Mouse (Mus musculus): Measurements from ENCODE around the gene Asap3.

- TF ChIP-seq ZNF384 (IDR thresholded peaks at IDR 0.05; ENCODE audit: low read depth, low read length) (no peak), HCFC1 (IDR thresholded peaks at IDR 0.05; ENCODE audit: borderline replicate concordance, insufficient read depth, low read length) (no peak), MAFK (IDR thresholded peaks at IDR 0.05; ENCODE audit: insufficient read depth, low read depth, low read length) (no peak), CHD2 (IDR thresholded peaks at IDR 0.05; ENCODE audit: low read depth, low read length) (peak; percentile 62)
These were observed 25.5 kb upstream of the Asap3 start for GRCm38 (mm10) chr4:136180408-136181330.
